Mouse (Mus musculus) myocyte (in vitro differentiated cells): ENCODE measurements at regions not wholly inside any gene's neighbourhood (a gene's known extent, or its start where the extent isn't known, plus 50 kb on each side); places are given as distances from the start of the nearest gene placed in this dataset.

ENCODE experiments used
- MAX ChIP-seq: IDR thresholded peaks from one replicate; pipeline ENCODE4 v1.6.1; 2011; ENCODE audit warnings: low read depth, mild to moderate bottlenecking, control low read depth
- MYOD1 ChIP-seq, 3 experiments: IDR thresholded peaks; one replicate each; pipeline ENCODE4 v1.6.1; 2011; ENCODE audit warnings: control low read depth in 2 of 3, low read depth in 2 of 3, mild to moderate bottlenecking in 2 of 3, moderate library complexity in 1 of 3; ENCODE audit not compliant: insufficient read length in 2 of 3, control insufficient read depth in 1 of 3
- POLR2A ChIP-seq: IDR thresholded peaks from one replicate; pipeline ENCODE4 v1.6.1; 2011; ENCODE audit warnings: low read depth, mild to moderate bottlenecking, control low read depth, moderate library complexity; ENCODE audit not compliant: insufficient read length
- REST ChIP-seq: IDR thresholded peaks from one replicate; pipeline ENCODE4 v1.6.1; 2011; ENCODE audit warnings: mild to moderate bottlenecking, control low read depth, moderate library complexity; ENCODE audit not compliant: insufficient read depth, insufficient read length
- SRF ChIP-seq: IDR thresholded peaks from one replicate; pipeline ENCODE4 v1.6.1; 2011; ENCODE audit warnings: low read depth; ENCODE audit not compliant: control insufficient read depth, insufficient read length
- TCF3 ChIP-seq: IDR thresholded peaks from one replicate; pipeline ENCODE4 v1.6.1; 2011; ENCODE audit warnings: low read depth, control low read depth; ENCODE audit not compliant: insufficient read length
- USF1 ChIP-seq: IDR thresholded peaks from one replicate; pipeline ENCODE4 v1.6.1; 2011; ENCODE audit warnings: low read depth, mild to moderate bottlenecking, control low read depth, moderate library complexity

DNA sequence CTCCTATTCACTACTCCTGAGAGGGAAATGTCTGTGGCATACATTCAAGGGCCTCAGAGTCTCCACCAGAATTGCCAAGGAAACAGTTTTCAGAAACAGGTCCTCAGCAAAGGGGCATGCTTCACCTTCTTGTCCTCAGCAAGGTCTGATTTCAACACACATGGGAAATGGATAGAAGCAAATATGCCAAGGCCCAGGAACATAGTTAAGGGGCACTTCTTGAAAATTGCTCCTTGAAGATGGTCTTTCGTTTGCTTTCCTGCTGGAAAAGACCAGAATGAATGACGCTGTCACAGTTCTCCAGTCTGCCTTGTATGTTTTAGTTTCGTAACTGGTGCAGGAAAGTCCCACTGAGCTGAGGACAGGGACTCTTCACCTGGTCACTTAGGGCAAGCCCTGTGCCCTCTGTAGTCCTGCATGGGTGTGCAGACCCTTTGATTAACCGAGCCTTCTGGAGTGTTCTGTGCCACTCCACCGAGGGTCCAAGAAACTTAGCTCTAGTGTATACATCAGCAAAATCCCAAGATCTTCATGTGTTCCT, 80.5 kb upstream of the Irx1 start:
- TF ChIP-seq TCF3 (no peak), POLR2A (no peak), USF1 (no peak), REST (no peak), MYOD1 (IDR thresholded peaks at IDR 0.05; ENCODE audit: control insufficient read depth in 1 of 3, insufficient read length in 2 of 3, low read depth in 2 of 3) (no peak), MAX (no peak), SRF (no peak)
